Mouse (Mus musculus): ENCODE data around the gene Itga2.
A peak's percentile ranks its signal among the peaks of the same experiment; 100 is the strongest.

Gene Itga2

GRCm38 (mm10) chr13:114931775-114932294 is at the start of gene Itga2:
TSS of gene Itga2 (minus strand) at chr13:114932100.
- peak; percentile 77 for DNase-seq

- no peak for DNase-seq
Measured at GRCm38 (mm10) chr13:114980831-114981419, 49.0 kb upstream of the Itga2 start.

DNA sequence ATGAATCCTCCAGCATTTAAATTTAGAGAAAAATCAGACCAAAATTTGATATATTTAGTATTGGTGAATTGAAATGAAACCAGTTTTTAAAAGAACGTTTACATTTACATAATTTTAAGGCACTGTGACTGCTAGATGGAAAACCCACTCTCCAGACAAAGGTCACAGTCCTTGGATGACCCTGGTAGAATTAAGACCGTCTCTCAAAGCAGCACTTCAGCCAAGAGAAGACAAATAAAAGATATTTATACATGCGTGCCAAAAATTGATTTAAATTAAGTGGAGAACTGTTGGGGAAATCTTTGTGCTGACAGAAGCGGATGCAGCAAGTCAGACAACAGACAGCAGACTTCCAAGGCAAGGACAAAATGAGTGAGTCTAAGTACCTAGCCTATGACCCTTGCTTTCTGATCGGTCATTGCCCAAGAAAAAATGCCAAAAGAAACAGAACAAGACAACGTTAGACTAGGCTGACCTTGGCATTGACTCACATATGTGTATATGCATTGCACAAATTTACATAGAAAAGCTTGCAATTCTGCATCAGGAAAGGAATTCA is 42.7 kb upstream of the Itga2 start:
- no peak for DNase-seq

GRCm38 (mm10) chr13:114971905-114972304 is 40.0 kb upstream of the Itga2 start:
- no peak for DNase-seq

- DNase-seq: peak; percentile 81
Measured at GRCm38 (mm10) chr13:114964233-114964632, 32.3 kb upstream of the Itga2 start.

DNA sequence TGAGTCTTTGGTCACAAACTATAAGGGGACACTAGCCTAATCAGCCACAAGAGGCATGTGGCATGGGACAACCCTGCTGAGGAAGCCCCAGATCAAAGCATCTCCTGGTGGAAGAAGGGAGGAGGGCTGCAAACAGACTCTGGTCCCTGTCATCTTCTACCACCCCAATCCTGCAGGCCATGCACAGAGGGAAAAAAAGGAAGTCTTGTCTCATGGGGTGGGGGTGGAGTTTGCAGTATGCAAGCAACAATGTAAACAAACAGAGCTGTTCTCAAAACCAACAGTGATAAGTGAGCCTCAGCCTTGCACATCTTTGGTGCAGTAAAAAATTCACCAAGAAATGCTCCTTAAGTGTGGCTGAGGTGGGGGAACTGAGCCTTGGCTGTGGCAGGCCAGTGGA is 22.6 kb upstream of the Itga2 start:
- no peak for DNase-seq

GRCm38 (mm10) chr13:114933541-114933940 is 1.6 kb upstream of the Itga2 start:
- no peak for DNase-seq

DNA sequence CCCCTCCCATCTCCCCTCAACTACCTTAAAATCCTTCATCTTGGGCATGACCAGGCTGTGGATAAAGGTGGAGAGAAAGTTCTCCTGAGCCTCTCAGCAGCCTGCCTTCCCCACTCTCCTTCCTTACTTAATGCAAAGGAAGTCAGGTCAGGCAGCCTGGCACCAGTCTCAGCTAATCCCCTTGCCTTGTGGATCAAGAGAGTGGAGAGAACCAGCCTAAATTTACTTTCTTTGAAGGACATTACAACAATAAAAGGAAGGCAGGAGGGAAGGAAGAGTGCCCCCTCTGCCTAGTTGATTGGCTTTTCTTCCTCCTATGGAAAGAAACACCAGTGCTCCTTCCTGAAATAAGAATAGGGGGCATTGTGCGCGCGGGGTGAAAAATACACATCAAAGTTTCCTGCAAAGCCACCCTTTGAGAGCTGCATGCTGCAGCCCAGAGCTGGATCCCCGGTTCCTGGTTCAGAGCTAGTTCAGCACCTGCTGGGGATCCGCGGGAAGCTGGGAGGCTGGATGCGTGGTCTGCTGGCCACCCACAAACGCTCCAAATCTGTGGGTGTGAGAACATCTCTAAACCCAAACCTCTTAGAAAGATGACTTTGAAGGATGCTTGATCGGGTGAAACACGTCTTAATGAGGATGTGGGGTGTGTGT is 777 bp downstream of the Itga2 start:
- peak; percentile 27 for DNase-seq

DNA sequence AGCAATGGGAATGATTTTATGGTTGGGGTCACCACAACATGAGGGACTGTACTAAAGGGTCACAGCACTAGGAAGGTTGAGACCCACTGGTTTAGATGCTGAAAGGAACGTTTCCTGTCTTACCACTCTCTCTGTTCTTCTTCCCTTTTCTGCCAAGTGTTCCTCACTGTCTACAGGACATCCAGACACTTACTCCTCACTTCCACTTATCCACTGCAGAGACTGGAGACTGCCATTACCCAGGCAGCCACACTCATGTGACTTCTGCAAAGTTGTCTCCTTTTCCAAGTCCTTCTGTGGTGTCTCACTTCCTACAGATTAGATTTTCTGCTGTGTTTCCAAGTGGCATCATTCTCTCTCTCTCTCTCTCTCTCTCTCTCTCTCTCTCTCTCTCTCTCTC is 7.1 kb downstream of the Itga2 start:
- DNase-seq: no peak

DNA sequence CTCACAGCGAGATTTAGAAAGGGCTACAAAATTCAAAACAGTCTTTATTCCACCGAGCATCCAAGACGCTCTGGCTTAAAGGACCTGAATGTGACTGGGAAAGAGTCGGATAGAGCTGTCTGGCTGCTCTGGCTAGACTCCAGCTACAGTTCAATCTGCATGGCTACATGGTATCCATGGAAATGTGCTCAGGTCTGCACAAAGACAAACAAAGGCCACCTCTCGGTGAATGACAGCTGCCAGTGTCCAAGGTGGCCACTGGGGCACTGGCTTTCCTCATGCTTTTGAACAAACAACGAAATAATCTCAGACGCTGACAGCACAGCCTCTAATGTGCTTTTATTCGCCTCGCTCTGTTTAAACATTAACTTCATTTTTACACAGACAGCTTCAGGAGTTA is 8.6 kb downstream of the Itga2 start:
- no peak for DNase-seq

DNA sequence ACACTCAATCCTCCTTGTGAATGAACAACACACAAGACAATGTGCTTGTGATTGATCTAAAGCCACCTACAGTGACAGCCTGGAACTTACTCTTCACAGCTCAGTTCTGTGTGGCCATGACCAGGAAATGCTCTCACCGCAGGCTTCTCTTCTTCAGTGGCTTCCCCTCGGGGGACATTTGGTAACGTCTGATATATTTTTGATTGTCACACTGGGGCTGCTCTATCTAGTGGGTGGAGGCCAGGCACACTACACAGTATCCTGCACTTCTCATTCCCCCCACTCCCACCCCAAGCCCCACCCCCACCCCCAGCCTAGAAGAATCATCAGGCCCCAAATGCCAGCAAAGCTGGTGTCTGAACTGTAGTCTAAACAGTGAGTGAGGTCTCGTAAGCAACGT is 16.1 kb downstream of the Itga2 start:
- no peak for DNase-seq

DNA sequence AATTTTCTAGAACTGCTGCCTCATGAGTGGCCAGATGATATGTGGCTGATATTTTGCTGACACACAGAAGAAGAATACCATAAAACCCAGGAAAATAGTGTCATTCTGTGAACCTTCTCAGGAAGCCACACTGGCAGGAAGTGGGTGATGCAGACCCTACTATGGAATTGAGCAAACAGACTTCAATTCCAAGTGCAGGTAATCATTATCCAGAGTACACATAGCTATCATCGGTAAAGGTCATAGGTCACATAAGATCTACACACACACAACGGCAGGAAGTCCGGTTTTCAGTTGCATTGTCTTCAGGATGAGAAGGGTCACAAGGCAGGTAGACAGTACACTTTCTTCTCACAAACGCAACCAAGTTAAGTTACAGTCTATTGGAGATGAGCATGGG is 16.9 kb downstream of the Itga2 start:
- no peak for DNase-seq

DNA sequence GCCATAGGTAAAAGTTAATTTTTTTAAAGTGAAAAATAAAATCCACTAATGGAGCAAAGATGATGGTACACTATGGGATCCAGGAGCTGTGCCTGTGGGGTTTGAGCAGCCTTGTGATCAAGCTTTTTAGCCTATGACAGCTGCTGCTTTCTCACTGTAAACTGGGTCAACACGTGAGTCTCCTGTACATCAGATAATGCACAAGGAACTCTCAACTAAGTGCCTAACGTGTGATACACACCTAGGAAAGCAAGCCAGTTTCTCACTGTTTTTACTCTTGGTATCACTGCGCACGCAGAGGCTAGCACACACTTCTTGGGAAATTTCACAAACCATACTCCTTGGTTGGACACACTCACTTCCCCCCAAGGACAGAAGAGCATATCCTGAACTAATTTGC is 17.3 kb downstream of the Itga2 start:
- no peak for DNase-seq

GRCm38 (mm10) chr13:114910629-114911028 is 21.3 kb downstream of the Itga2 start:
- DNase-seq: no peak

DNA sequence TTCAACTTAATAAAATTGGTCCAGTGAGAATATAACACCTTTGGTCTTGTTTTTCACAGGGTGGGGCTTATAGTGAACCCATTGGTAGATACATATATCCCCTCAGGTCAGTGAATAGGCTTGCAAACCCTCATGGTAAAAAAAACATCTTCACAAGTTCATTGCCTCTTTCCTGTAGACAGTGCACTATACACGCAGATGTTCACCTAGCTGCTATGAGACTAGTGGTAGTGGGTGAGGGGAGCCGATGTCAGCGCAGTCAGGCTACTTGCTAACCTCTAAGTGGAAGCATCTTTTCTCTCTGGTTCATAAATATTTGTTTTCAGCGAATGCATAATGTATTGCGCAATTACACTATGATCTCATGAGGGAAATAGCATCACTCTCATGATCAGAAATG is 22.4 kb downstream of the Itga2 start:
- DNase-seq: no peak

DNA sequence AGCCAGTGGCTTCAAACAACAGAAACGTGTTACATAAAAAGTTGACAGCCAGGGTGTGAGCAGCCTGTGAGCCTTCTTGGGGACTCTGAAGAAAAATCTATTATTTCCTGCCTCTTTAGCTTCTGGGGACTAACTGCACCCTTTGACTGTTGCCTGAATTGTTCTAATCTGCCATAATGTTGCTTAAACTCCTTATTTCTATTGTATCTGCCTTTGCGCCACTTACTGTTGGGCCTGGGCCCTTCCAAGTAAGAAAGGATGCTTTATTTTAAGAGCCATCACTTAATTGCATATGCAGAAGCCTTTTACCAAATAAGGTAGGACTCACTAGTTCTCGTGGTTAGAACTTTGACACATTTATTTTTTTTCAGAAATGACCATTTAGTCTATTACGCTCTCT is 24.0 kb downstream of the Itga2 start:
- DNase-seq: no peak

DNA sequence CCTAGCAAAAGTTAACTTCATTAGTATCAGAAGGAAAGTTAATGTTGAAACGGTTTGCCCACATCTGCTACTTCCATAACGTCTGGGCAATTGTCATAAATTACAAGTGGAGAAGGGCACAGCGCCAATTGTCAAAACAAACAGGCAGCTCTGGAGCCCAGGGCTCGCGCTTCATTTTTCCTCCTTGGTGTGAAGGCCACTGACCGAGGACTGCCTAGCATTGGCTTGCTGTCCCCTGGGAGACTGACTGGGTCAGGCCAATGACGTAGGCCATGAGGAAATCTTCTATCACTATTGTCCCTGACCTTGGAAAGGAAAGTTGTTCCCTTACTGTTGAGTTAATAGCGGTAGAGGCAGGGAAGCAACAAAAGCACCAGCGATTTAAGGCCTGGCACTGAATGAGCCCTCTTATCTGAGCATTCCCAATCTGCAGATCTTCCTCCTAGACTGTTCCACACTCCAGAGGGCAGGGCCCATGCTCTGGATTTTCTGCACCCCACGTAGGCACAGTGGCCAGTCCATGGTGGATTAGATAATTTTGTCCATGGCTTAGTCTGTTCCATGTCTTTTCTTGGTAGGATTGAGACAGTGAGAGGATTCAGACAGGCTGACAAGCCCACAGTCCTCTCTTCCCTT is 35.0 kb downstream of the Itga2 start:
- peak; percentile 69 for DNase-seq

- DNase-seq: peak; percentile 52
Measured at GRCm38 (mm10) chr13:114895896-114896295, 36.0 kb downstream of the Itga2 start.

DNA sequence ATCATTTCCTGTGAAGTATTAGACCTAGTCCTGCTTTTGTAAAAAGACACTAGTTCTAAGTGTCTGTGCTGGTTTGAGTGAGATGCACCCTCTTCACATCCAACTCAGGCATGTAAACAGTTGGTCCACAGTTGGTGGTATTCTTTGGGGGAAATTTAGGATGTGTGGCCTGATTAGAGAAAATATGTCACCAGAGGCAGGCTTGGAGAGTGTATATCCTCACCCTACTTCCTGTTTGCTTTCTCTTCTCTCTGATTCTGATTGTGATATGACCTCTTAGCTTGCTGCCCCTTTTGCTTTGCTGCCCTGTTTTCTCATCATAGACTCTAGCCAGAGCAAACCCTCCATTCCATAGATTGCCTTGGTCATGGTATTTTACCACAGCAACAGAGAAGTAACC is 37.2 kb downstream of the Itga2 start:
- no peak for DNase-seq

DNA sequence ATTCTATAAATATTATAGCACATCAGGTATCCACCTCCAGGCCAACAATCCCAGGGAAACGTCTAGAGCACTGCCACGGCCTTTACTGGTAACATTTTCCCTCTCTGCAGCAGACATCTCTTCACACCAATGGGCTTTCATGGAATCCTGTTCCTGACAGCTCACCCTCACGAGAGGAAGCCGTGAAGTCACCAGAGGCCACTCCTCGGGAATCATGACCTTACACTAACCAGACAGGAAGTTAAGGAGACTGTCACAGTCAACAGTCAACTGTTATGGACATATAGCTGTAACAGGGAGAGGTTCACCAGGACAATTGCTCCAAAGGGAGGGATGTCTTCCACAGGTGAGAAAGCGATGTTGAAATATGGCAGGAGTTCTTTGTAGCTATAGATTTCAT is 40.2 kb downstream of the Itga2 start:
- no peak for DNase-seq

DNA sequence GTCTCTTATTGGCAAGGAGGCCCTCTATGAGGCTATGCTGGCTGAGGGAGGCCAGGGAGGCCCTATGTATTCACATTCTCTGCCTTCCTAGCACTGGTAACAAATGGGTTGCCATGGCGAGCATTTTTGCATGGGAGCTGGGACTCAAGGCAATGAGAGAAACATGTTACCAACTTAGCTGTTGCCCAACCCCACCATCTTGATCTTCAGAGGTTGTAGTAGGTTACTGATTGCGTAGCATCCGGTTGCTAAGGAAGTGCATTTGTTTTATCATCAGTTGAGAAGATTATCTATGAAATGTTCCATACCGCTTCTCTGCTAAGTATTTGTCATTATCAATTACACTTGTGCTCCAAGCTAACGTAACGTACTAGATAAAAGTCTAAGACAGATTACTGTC is 44.2 kb downstream of the Itga2 start:
- no peak for DNase-seq

DNA sequence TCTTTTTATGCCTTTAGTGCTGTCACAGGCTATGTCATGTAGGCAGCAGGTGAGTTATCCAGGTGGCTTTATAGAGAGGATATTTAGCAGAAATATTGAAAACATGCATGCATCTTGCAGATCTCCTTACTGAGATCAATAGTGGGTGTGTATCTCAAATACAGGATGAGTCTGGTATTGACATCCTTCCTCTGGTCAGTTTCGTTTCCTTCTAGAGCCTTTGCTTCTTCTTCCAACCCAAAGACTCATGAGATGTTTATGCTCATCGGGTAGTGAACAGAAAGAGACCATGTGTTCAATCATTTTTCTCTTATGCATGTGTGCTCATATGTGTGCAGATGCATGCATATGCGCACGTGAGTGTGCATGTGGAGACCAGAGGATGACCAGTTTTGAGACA is 44.6 kb downstream of the Itga2 start:
- DNase-seq: no peak

- DNase-seq: peak; percentile 36
Measured at GRCm38 (mm10) chr13:114885171-114885570, 46.7 kb downstream of the Itga2 start.

DNA sequence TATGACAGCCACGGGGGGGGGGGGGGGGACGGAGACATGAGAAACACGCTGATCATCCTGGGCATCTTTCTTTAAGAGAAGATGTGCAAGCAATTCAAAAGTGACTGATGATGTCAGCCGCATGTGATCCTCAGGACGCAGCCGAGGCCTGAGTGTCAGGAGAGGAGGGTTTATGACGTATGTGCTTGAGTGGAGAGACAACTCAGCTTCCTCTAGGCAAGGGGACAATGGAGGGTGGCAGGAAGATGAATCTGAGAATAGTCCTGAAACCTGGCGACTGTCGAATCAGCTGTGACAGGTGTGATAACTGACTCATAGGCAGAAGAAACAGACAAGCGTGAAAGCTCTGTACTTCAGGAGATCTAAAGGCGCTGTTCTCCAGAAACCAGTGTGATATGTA is 53.2 kb downstream of the Itga2 start:
- no peak for DNase-seq
